Mouse (Mus musculus) heart, postnatal 25 days (tissue): ENCODE measurements around the gene Cry2. TPM values are rescaled to one million over a fixed set of nuclear protein-coding genes. Genes with fewer than 3 reads are reported as not detected.

Source experiments
- DNase-seq: peaks from one replicate; pipeline ENCODE4 v3.0.0; 2022; ENCODE audit warnings: low spot score
- intact Hi-C: fragments of 180-260 bp; cut with DNase I; formaldehyde crosslinking; loops from one replicate; pipeline ENCODE4 v1.15.1; 2025
- total RNA-seq, 2 experiments: library from RNA; stranded (reverse); gene quantifications; 2 replicates each; pipeline ENCODE4 v1.2.3; 2021

Gene Cry2
- total RNA-seq, 2 experiments from 2014 or later = 14.2 to 25.9 TPM

DNA sequence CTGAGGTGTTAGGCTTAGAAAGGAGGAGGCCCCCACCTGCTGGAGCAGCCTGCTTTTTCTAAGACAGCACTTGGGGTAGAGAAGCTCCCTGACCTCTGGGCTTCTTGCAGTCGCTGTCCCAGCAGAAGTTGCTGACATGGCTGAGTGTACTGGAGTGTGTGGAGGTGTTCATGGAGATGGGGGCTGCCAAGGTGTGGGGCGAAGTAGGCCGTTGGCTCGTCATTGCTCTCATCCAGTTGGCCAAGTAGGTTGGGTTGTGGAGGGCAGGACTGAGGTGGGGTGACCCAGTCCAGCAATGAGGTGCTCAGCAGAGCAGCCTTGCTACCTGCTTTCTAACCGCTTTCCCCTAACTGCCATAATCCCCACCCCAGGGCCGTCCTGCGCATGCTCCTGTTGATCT is 56.5 kb downstream of the Cry2 start:
- DNase-seq = no peak
- intact Hi-C loops = loop anchor here (5.0 kb wide), 1 partner anchor 45 kb away; no protein-coding TSS in a partner anchor

DNA sequence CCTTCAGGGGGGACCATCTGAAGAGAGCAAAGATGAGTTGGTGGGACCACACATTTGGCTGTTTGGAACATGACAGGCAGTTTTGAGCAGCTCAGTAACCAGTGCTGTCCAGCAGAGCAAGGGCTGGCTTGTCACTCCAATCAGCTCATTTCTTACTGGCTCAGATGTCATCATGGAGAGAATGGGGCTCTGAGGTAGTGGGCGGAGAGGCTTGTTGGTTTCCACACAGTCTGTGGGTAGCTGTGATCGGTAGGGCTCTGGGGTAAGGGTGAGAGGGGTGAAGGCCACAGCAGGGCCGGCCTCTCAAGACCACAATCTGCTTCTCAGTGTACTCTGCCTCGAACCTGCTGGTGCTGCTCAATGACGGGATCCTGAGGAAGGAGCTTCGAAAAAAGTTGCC is 57.5 kb downstream of the Cry2 start:
- DNase-seq = no peak
- intact Hi-C loops = loop anchor here (5.0 kb wide), 1 partner anchor 46 kb away; no protein-coding TSS in a partner anchor

DNA sequence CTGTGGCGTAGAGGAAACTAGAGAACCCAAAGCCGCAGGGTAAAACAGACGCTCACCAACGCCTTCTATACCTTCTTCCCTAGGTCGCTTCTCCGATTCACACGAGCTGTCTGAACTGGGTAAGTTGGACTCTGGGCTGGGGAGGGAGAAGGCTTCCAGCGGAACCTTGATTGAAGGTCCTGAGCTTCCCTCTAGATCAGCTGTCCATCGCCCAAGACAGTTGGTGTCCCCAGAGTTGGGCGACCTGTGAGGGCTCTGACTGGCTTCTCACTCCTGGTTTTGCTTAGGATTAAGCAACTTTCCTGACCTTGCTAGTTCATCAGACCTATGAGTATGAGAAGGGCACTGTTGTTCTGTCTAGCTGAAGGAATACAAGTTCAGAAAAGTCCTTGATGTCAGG is 58.1 kb downstream of the Cry2 start:
- intact Hi-C loops = loop anchor here (5.0 kb wide), 1 partner anchor 47 kb away; no protein-coding TSS in a partner anchor
- DNase-seq = no peak

DNA sequence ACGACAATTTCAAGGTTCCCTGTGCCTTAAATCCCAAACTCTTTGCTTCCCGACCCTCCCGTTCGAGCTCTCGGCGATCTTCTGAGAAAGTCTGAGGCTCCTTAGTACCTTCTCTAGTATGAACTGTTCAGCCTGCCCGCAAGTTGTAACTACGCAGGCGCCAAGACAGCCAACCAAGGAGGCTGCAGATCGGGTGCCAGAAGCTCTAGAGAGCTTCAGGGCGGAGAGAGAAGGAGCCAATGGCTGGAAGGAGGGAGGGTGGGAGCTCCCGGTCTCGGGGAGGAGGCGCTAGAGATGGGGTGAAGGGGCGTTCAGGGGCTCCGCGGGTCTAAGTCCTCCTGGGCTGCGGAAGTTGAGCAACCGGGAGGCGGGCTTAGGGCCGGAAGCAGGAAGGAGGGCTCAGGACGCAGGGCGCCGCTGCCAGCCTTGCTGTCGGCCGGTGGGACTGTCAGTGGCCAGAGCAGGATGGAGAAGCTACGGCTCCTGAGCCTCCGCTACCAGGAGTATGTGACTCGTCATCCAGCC is 58.7 kb downstream of the Cry2 start:
- peak; percentile 96 for DNase-seq
- intact Hi-C loops = loop anchor here (5.0 kb wide), 1 partner anchor 47 kb away; no protein-coding TSS in a partner anchor

DNA sequence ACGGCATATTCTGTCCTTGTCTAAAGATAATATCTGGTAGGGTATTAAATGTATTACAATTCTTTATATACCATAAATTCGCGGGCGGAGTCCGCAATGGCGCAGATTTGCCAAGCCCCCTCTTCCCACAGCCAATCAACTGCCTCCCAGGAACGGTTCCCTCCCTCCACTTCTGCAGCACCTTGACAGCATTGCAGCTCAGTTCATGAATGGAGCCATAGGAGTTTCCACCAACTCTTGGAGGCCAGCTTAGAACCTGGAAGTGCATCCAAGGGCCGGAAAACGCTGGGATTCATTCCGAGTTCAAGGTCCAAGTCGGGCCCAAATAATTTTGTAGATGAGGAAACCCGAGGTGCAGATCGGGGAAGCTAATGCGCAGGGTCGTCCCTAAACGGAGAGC is 59.3 kb downstream of the Cry2 start, which contains the start of the genes Pex16 and Large2:
Gene Pex16 (plus strand): TSS at position 163 of the 400 bp plus-strand sequence.
Gene Large2 (minus strand): TSS at position 356 of the 400 bp plus-strand sequence.
- no peak for DNase-seq
- intact Hi-C loops = no loop called here

DNA sequence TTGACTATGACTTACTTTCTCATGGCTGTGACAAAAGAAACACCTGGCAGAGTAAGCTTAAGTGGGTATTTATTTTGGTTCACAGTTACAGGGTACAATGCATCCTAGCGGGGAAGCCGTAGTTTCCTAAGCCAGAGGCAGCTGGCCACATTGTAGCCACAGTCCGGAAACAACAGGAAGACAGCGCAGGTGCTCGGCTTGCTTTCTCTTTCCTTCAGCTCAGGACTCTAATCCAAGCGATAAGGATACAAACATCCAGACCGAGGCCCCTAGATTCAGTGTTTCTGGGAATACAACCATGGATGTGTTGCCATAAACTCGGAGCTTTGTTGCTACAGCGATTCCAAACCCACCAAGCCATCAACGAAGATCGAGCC is 60.4 kb downstream of the Cry2 start:
- intact Hi-C loops = no loop called here
- no peak for DNase-seq

DNA sequence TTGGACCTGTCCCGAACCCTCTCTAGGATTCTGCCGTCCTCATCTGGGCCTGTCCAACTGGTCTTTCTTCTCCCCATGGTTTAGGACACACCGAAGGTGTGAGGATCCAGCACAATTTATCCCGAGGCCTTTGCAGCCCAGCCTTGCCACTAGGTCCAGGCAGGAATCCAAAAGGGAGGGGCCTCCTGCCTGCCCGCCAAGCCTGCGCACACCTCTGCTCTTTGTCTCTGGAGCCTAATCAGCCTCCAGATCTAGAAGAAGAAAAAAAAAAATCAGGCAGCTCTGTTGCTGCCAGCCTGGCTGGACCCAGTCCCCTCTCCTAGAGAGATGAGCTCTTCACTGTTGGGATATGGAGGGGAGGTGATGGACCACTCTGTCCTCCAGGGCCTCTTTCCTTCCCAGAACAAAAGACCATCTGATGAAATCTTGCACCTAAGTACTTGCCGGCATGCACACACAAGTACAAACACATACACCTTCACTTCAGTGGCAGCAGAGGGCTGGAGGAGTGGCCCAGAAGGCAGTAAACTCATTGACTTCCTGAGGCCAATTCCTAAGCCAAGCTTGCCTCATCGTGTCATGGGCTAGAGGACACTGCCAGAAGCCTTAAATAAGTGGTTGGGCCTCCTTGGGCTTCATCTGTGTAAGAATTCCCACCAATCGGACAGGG is 60.9 kb downstream of the Cry2 start:
- intact Hi-C loops = no loop called here
- no peak for DNase-seq

DNA sequence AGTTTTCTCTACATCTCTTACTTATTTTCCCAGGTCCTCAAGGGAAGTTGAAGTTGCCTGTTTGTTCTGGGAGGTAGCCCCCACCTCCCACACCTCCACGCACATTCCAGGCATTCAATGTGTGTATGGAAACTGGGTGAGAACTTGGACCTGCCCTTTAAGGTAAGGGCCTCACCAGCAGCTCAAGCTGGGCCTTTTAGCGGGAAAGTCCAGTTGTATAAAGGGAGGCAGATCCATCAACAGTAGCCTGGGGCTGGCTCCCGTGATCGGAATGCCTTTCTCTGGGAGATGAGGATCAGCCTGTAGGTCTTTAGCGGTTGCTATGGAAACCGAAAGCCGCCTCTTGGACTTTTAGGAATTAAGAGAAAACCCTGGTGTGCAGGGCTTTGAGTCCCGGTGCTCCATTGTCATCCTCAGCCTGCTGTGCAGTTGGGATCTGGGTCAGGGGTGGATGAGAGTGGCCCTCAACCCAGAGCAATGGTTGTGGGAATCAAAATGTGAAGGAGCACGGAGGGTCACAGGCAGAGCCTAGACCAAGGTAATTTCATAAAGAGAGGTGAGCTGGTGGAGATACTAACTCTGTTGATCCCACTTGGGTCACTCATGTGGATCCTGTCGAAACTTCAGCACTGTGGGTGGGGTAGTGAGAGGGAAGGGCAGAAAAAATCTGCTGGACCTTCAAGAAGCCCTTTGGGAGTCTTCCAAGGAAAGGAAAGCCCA is 61.7 kb downstream of the Cry2 start:
- intact Hi-C loops = no loop called here

DNA sequence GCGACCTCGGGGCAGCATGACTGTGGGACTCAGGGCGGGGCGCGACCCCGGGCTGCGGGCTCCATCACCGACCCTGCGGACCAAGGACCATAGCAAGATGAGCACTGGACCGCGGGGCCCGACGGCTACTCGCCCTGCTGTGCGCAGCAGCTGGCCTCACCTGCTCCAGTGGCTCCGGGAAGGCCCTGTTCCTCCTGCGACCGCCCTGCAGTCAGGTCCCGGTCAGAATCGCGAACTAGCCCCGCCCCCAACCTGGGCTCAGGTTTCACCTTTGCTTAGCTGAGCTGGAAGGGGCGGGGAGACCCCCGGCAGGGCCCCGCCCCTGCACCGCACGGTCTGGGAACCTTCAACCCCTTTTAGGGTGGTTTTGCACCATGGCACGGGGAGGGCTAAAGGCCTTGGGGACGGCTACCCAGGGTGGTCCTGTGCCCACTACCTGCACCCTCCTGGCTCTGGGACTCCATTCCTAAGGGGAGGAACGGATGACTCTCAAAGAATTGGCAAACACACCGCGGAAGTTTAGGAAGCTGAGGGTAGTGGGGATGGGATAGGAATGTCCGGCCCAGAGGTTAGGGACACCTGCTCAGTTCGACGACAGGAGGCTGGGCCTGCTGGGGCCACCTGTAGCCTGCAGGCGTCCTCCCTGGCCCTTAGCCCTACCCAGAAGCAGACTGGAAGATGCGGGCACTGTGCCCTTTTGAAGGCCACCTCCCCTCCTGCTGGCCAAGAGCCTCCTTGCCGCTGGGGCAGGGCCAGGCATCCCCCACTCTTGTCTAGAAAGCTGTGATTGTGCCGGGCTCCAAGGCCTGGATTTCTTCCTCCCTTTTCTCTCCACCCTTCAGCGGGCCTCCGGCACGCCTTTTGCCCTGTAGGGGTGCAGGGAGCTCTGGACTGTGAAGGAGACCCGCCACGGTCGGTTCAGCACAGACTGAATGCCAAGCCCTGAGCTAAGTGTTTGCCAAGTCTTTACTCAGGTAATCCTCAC is 62.7 kb downstream of the Cry2 start:
- intact Hi-C loops = no loop called here
- no peak for DNase-seq

More for the DNA sequence above, 61.7 kb downstream of the Cry2 start:
- DNase-seq = no peak

DNA sequence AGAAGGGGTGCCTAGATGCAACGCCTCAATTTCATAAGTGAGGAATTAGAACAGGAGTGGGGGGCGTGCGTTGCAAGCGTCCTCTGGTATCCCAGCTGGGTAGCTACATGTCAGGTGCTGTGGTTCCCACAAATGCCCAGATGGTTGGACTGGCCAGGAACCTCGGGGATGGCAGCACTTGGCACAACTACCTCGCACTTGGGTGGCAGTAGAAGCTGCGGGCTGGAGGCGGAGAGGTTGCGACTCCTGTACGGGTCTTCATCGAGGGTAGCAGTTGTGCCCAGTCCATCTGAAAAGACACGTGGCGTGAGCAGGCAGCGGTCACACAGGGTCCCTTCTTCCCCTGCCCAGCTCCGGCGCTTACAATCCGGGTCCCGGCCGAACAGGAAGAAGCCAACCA is 63.5 kb downstream of the Cry2 start:
- intact Hi-C loops = no loop called here

DNA sequence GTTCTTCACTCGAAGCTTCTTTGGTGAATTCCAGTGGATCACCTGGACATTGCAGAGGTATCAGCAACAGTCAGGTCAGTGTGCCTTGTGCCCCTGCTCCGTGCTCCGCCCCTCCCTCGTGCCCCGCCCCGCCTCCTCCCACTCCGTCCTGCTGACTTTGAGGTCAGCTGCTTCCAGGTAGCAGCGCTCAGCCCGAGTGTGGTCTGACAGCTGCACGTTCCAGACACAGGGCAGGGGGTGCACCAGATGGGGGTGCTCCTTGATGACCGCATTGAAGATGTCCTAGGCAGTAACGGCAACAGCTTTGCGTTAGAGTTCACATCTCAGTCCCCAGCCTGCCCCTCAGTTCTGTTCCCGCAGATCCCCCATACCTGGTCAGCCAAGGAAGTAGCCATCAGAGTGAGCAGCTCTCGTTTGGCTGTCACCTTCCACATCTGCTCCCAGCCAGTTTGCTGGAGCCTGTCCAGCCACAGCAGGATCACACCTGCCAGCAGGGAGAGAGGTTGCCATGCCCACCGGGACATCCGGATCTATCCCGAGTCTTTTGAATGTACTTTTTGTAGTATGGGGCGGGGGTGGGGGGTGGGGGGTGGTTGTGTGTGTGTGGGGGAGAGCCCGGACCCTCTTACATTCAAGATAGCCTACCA is 66.3 kb downstream of the Cry2 start:
- intact Hi-C loops = no loop called here

More for the DNA sequence above, 63.5 kb downstream of the Cry2 start:
- DNase-seq = no peak

DNA sequence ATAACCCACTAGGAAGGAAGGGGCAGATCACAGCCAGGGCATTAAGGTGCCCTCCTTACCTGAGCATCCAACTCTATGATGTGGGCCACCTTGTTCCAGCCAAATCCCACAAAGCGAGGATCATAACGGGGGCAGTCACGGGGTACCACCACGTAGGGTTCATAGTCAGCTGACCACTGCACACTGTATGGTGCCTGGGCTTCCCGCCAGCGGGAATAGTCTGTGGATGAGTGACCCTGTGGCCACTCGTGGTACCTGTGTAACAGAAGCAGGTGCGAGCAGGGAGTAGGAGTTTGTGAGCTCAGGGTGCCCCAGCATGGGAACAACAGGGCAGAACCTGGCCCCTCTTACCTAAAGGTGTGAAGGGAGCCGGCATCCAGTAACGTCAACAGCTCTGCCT is 68.3 kb downstream of the Cry2 start:
- intact Hi-C loops = no loop called here
- DNase-seq = no peak

More for the DNA sequence above, 66.3 kb downstream of the Cry2 start:
- no peak for DNase-seq

DNA sequence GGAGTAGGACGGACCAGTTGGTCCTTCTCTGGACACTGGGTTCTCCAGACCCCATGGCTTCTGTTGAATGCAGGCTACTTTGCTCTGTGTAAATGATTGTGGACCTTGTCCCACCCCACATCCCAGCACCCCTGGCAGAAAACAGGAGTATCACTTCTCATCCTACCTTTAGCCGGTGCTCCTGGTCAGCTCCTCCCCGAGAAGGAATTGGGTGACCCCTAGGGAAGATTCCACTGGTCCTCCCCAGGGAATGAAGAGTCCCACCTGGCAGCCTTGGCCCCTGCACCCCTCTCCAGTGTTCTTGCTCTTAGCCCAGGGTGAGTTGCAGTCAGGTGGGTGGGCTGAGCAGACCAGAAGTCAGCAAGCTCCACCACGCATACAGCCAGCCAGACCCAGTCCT is 69.8 kb downstream of the Cry2 start:
- intact Hi-C loops = no loop called here
- no peak for DNase-seq

DNA sequence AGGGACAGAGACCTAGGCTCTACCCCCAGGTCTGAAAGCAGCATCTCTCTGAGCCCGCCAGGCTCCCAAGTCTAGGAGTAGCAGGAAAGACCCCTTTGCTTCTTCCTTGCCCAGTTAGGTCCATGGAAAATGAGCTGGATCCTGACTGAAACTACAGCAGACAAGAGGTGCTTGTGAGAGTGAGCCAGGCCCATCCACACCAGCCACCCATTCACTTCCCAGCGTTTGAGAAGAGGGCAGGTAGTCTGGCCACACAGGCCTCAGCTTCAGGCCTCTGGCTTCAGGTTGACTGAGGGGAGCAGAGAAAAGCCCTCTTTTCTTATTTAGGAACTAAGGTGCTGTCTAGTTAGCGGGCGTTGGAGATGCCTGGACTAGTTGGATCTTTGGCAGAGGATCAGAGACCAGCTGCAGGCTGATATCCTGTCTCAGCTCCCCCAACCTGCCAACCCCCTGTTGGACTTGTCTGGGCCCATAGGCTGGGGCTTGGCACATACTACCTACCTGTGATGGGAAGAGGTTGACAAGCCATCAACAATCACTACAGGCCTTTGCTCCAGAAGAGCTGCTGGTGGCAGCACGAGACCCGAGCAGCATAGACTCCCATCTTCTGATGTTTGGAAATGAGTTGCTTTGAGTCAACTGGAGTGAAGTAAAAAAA is 71.1 kb downstream of the Cry2 start:
- intact Hi-C loops = no loop called here
- DNase-seq = no peak

DNA sequence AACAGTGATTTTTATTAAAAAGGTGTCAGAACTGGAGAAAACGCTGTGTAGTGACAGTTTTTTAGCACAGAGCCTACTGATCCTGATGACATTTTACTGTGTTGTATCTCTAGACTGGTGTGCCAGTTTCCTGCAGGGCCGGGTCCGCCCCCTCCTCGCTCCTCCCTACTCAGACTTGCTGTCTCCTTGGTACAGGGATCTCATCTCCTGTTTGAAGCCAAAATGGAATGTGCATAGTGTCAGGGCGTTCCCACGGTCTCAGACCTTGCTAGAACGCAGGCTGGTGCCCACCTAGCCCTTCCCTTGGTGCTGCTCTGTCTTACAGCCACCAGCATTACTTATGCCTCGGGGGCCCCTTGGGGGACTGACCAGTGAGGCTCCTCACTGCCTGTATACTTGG is 72.0 kb downstream of the Cry2 start:
- intact Hi-C loops = no loop called here
- no peak for DNase-seq

DNA sequence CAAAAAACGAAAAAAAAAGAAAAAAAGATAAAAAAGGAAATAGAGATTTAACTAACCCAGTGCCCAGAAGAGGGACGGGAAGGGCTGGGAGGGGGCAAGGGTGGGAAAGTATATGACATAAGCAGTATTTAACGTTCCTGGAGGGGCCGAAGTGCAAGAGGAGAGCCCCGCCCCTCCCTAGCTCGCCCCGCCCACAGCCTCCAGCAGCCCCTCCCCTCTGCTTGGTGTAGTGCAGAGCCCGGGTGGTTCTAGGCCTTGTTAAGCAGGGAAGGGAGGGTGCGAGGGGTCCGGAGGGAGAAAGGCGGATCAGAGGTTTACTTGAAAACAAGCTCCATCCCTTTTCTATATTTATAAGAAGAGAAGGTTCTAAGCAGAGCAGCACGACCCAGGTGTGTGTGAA is 73.0 kb downstream of the Cry2 start:
- no peak for DNase-seq
- intact Hi-C loops = no loop called here

DNA sequence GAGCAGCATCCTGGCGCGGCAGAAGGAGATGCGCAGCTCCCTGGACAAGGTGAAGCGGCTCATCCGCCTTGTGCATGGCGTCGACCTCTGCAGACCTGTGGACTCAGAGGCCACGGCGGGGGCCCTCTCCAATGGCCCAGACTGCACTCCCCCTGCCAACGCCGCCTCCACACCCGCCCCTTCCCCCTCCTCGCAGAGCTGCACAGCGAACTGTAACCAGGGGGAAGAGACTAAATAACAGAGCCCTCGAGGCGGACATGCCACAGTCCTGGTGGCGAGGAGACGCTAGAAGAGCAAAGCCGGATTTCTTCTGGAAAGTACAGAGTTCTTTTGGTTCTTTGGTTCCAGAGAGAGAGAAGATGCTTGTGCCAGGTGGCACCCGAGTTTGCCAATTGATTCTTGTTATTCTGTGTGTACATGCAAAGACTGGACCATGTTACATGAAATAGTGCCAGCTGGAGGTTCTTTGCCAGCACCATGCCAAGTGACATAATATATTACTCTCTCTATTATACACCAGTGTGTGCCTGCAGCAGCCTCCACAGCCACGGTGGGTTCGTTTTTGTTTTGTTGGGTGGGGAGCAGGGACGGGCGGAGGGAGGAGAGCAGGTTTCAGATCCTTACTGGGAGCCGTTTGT is 73.5 kb downstream of the Cry2 start:
- intact Hi-C loops = no loop called here
- DNase-seq = no peak

DNA sequence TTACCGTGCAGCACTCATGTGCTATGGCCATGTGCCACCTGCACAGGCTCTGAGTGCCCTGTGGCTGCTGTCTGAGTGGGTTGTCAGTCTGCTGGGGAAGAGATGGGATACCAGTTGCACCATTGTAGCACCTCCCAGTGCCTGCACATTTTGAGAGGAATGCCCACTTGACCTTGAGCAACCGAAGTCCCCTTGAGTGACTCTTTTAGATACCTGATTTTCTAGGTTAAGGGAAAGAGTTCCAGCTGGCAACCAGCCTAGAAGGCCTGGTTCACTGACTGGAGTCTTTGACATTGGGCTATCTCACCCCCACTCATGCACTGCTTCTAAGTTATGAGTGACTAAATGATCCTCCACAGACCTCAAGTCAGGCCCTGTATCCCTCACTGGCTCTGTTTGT is 74.5 kb downstream of the Cry2 start:
- intact Hi-C loops = no loop called here
- no peak for DNase-seq
